Mouse (Mus musculus): ENCODE data around the gene Etl4. TPM values are rescaled to one million over a fixed set of nuclear protein-coding genes. Genes with fewer than 3 reads are reported as not detected.
A peak's percentile ranks its signal among the peaks of the same experiment; 100 is the strongest.

Gene Etl4
- total and polyA plus RNA-seq, 2 experiments from 2014 or later = 4.8 to 10.9 TPM

DNA sequence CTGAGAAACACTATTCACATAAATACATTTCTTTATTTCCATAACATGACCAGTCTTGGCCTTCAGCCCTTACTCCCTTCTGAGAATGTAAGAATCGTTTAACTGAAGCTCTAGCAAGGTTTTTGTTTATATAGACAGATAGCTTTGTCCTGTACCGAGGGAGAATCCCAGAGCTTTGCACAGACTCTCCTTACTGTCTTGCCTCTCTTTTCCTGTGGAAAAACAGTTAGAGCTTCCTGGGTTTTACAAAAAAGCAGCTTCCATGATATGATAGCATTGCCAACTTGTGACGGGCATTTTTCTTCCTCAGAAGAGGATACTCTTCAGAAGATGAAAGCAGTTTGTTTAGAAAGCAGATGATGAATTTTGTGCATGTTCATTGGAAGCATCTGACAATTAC, 541.4 kb downstream of the Etl4 start:
- 51% methylated on average over 3 of the region's 3 CpGs for WGBS
- ATAC-seq (ENCODE audit: low FRiP score) = no peak

GRCm38 (mm10) chr2:20453506-20454206, 544.1 kb downstream of the Etl4 start:
- ATAC-seq (ENCODE audit: low FRiP score) (no peak), DNase-seq (ENCODE audit: low spot score) (no peak)
- Histone ChIP-seq H3K27ac (ENCODE audit: low read depth, low read length) (no peak overlapping the region), H3K4me3 (ENCODE audit: low read depth, low read length) (no peak overlapping the region), H3K27me3 (ENCODE audit: insufficient read depth, low read length) (no peaks in the 10 kb centered on the region), H3K4me2 (ENCODE audit: low read depth, low read length, poor library complexity, severe bottlenecking) (no peak overlapping the region), H3K36me3 (ENCODE audit: insufficient read depth, low read length) (no peaks in the 10 kb centered on the region), H3K9ac (replicated peaks; ENCODE audit: low read length, poor library complexity, severe bottlenecking) (no peak overlapping the region), H3K4me1 (ENCODE audit: insufficient read depth, low read length) (no peaks in the 10 kb centered on the region), H3K9me3 (ENCODE audit: low read length) (no peaks in the 10 kb centered on the region)
- WGBS = 84% methylated on average over 3 of the region's 3 CpGs
- TF ChIP-seq CTCF (IDR thresholded peaks at IDR 0.05) = no peak

More for the DNA sequence above, 541.4 kb downstream of the Etl4 start:
- no peak for TF ChIP-seq CTCF (IDR thresholded peaks at IDR 0.05)
- H3K4me2 ChIP-seq (ENCODE audit: low read depth, low read length, poor library complexity, severe bottlenecking) = no peak overlapping the region
- no peak overlapping the region for H3K27ac ChIP-seq (ENCODE audit: low read depth, low read length)
- H3K4me3 ChIP-seq (ENCODE audit: low read depth, low read length) = no peak overlapping the region
- no peaks in the 10 kb centered on the region for H3K4me1 ChIP-seq (ENCODE audit: insufficient read depth, low read length)
- no peaks in the 10 kb centered on the region for H3K27me3 ChIP-seq (ENCODE audit: insufficient read depth, low read length)
- no peaks in the 10 kb centered on the region for H3K9me3 ChIP-seq (ENCODE audit: low read length)
- H3K36me3 ChIP-seq (ENCODE audit: insufficient read depth, low read length) = no peaks in the 10 kb centered on the region
- no peak for DNase-seq (ENCODE audit: low spot score)
- H3K9ac ChIP-seq (replicated peaks; ENCODE audit: low read length, poor library complexity, severe bottlenecking) = no peak overlapping the region

GRCm38 (mm10) chr2:20479199-20479598, 569.6 kb downstream of the Etl4 start:
- H3K27me3 ChIP-seq (ENCODE audit: insufficient read depth, low read length) = no peaks in the 10 kb centered on the region
- TF ChIP-seq CTCF (IDR thresholded peaks at IDR 0.05) = no peak
- ATAC-seq (ENCODE audit: low FRiP score) = no peak

DNA sequence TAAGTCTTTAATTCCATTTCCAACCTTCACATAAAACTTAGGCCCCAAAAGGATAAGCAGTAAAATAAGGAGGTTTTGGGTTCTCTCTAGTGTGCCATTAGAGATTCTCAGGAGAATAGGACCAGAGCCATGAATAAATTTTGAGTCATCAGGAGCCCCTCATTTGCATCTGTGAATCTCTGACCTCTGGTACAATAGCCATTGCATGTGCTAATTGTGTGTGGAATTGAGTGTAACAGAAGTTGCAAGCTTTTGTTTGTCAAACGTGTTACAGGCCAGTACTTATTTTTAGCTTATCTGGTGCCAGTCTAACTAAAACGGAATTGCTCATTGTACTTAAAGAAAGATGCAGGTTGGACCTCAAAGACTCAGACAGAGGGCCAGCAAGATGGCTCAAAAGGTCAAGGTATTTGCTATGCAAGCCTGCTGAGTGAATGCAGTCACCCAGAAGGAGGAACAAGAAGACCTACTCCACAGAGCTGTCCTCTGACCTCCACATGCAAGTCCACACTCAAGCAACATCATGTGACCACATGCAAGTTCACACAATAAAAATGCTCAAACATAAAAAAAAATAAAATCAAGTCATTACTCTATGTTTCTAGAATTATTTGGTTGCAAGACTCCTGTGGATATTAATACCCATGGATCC, 576.7 kb downstream of the Etl4 start:
- no peak for ATAC-seq (ENCODE audit: low FRiP score)
- no peaks in the 10 kb centered on the region for H3K9me3 ChIP-seq (ENCODE audit: low read length)
- no peak overlapping the region for H3K9ac ChIP-seq (replicated peaks; ENCODE audit: low read length, poor library complexity, severe bottlenecking)
- H3K4me2 ChIP-seq (ENCODE audit: low read depth, low read length, poor library complexity, severe bottlenecking) = no peak overlapping the region
- no peaks in the 10 kb centered on the region for H3K36me3 ChIP-seq (ENCODE audit: insufficient read depth, low read length)
- no peak for DNase-seq (ENCODE audit: low spot score)
- no peaks in the 10 kb centered on the region for H3K27me3 ChIP-seq (ENCODE audit: insufficient read depth, low read length)
- no peak for TF ChIP-seq CTCF (IDR thresholded peaks at IDR 0.05)
- no peak overlapping the region for H3K27ac ChIP-seq (ENCODE audit: low read depth, low read length)
- WGBS = 15% methylated on average over 2 of the region's 2 CpGs
- H3K4me3 ChIP-seq (ENCODE audit: low read depth, low read length) = no peak overlapping the region
- H3K4me1 ChIP-seq (ENCODE audit: insufficient read depth, low read length) = no peaks in the 10 kb centered on the region

More at GRCm38 (mm10) chr2:20479199-20479598, 569.6 kb downstream of the Etl4 start:
- H3K4me1 ChIP-seq (ENCODE audit: insufficient read depth, low read length) = no peaks in the 10 kb centered on the region
- H3K4me3 ChIP-seq (ENCODE audit: low read depth, low read length) = no peak overlapping the region
- DNase-seq (ENCODE audit: low spot score) = no peak
- WGBS = 89% methylated on average over 2 of the region's 2 CpGs
- no peaks in the 10 kb centered on the region for H3K36me3 ChIP-seq (ENCODE audit: insufficient read depth, low read length)
- H3K9ac ChIP-seq (replicated peaks; ENCODE audit: low read length, poor library complexity, severe bottlenecking) = no peak overlapping the region
- H3K4me2 ChIP-seq (ENCODE audit: low read depth, low read length, poor library complexity, severe bottlenecking) = no peak overlapping the region
- no peak overlapping the region for H3K27ac ChIP-seq (ENCODE audit: low read depth, low read length)
- H3K9me3 ChIP-seq (ENCODE audit: low read length) = no peaks in the 10 kb centered on the region

GRCm38 (mm10) chr2:20489090-20489489, 579.5 kb downstream of the Etl4 start:
- WGBS = 89% methylated on average over 3 of the region's 3 CpGs
- Histone ChIP-seq H3K4me3 (ENCODE audit: low read depth, low read length) (no peak overlapping the region), H3K36me3 (ENCODE audit: insufficient read depth, low read length) (no peaks in the 10 kb centered on the region), H3K27me3 (ENCODE audit: insufficient read depth, low read length) (no peaks in the 10 kb centered on the region), H3K27ac (ENCODE audit: low read depth, low read length) (no peak overlapping the region), H3K4me1 (ENCODE audit: insufficient read depth, low read length) (no peaks in the 10 kb centered on the region), H3K9me3 (ENCODE audit: low read length) (no peaks in the 10 kb centered on the region), H3K4me2 (ENCODE audit: low read depth, low read length, poor library complexity, severe bottlenecking) (no peak overlapping the region), H3K9ac (replicated peaks; ENCODE audit: low read length, poor library complexity, severe bottlenecking) (no peak overlapping the region)
- DNase-seq (ENCODE audit: low spot score) (no peak), ATAC-seq (ENCODE audit: low FRiP score) (no peak)
- TF ChIP-seq CTCF (IDR thresholded peaks at IDR 0.05) = no peak

GRCm38 (mm10) chr2:20492125-20492524, 582.5 kb downstream of the Etl4 start:
- Histone ChIP-seq H3K27me3 (ENCODE audit: insufficient read depth, low read length) (no peaks in the 10 kb centered on the region), H3K4me3 (ENCODE audit: low read depth, low read length) (no peak overlapping the region), H3K4me2 (ENCODE audit: low read depth, low read length, poor library complexity, severe bottlenecking) (no peak overlapping the region), H3K9me3 (ENCODE audit: low read length) (no peaks in the 10 kb centered on the region), H3K4me1 (ENCODE audit: insufficient read depth, low read length) (no peaks in the 10 kb centered on the region), H3K9ac (replicated peaks; ENCODE audit: low read length, poor library complexity, severe bottlenecking) (no peak overlapping the region), H3K36me3 (ENCODE audit: insufficient read depth, low read length) (no peaks in the 10 kb centered on the region), H3K27ac (ENCODE audit: low read depth, low read length) (no peak overlapping the region)
- TF ChIP-seq CTCF (IDR thresholded peaks at IDR 0.05) = peak; percentile 45; the same call in 1 of the 2 replicates
- WGBS = 51% methylated on average over 2 of the region's 2 CpGs
- DNase-seq (ENCODE audit: low spot score) (no peak), ATAC-seq (ENCODE audit: low FRiP score) (no peak)

Measured in midbrain, postnatal 0 days (tissue).